Mouse (Mus musculus) midbrain, embryonic 14.5 days (tissue): ENCODE measurements around the gene Ubac1. TPM values are rescaled to one million over a fixed set of nuclear protein-coding genes. Genes with fewer than 3 reads are reported as not detected.

Experiments
- ATAC-seq: fragments of 200-750 bp; cut with Nextera tagmentation; 2 replicates; pipeline ENCODE4 v1.8.0; 2017; ENCODE audit warnings: moderate number of reproducible peaks, moderate library complexity; ENCODE audit not compliant: low FRiP score, low TSS enrichment
- DNase-seq: peaks from one replicate; pipeline ENCODE4 v3.0.0-alpha.2; 2015
- H3K27ac ChIP-seq: fragments of 300-500 bp; sonication (generic); replicated peaks from 2 replicates; pipeline ENCODE4 v1.5.1; 2014; ENCODE audit warnings: mild to moderate bottlenecking, low read depth, low read length, moderate library complexity
- H3K27me3 ChIP-seq: fragments of 300-500 bp; sonication (generic); 2 replicates; pipeline ENCODE4 v1.6.1; 2014; ENCODE audit warnings: low read length, control low read depth, mixed read lengths; ENCODE audit not compliant: control insufficient read depth, insufficient read depth
- H3K36me3 ChIP-seq: fragments of 300-500 bp; sonication (generic); 2 replicates; pipeline ENCODE4 v1.6.1; 2014; ENCODE audit warnings: low read length, control low read depth; ENCODE audit not compliant: control insufficient read depth, insufficient read depth
- H3K4me1 ChIP-seq: fragments of 300-500 bp; sonication (generic); 2 replicates; pipeline ENCODE4 v1.6.1; 2014; ENCODE audit warnings: mild to moderate bottlenecking, antibody characterized with exemption, low read length, control low read depth; ENCODE audit not compliant: control insufficient read depth, insufficient read depth
- H3K4me2 ChIP-seq: fragments of 300-500 bp; sonication (generic); 2 replicates; pipeline ENCODE4 v1.6.1; 2014; ENCODE audit warnings: mild to moderate bottlenecking, low read length, moderate library complexity
- H3K4me3 ChIP-seq: fragments of 300-500 bp; sonication (generic); replicated peaks from 2 replicates; pipeline ENCODE4 v1.5.1; 2014; ENCODE audit warnings: low read depth, low read length
- H3K9ac ChIP-seq: fragments of 300-500 bp; sonication (generic); replicated peaks from 2 replicates; pipeline ENCODE4 v1.6.1; 2014; ENCODE audit warnings: mild to moderate bottlenecking, low read length, moderate library complexity
- H3K9me3 ChIP-seq: fragments of 300-500 bp; sonication (generic); 2 replicates; pipeline ENCODE4 v1.6.1; 2016; ENCODE audit warnings: low read length, control low read depth, mixed read lengths; ENCODE audit not compliant: control insufficient read depth
- WGBS: fragments of 180-500 bp; shearing (Covaris S2); extraction: QIAGEN DNeasy Blood & Tissue Kit; methylation state at CpG from one replicate; pipeline ENCODE4 v1.1.7; 2014; 5-methylcytosine and 5-hydroxymethylcytosine counted together
- polyA plus RNA-seq: library from polyadenylated mRNA; unstranded; fragments of >200 nt; fragmentation: Nextera tagmentation; extraction: Ambion mirVana; gene quantifications from 2 replicates; pipeline ENCODE4 v1.2.1, GENCODE M21; 2014

Gene Ubac1
- polyA plus RNA-seq, 1 experiment from 2014 or later: 122 TPM

- Histone ChIP-seq H3K9ac (no peak overlapping the region), H3K27me3 (no peaks in the 10 kb centered on the region), H3K4me2 (no peak overlapping the region), H3K27ac (no peak overlapping the region), H3K4me3 (no peak overlapping the region), H3K36me3 (no peaks in the 10 kb centered on the region), H3K4me1 (peaks cover 10% of the 10 kb centered on the region; the same call in 1 of the 2 replicates), H3K9me3 (no peaks in the 10 kb centered on the region)
- no peak for DNase-seq
- 93% methylated on average over 6 of the region's 6 CpGs for WGBS
- ATAC-seq: no peak
Measured at GRCm38 (mm10) chr2:25987817-25988216, 33.7 kb downstream of the Ubac1 start.

GRCm38 (mm10) chr2:25986601-25987000, 34.9 kb downstream of the Ubac1 start:
- H3K4me2 ChIP-seq: no peak overlapping the region
- H3K27me3 ChIP-seq: no peaks in the 10 kb centered on the region
- H3K27ac ChIP-seq: no peak overlapping the region
- no peak for DNase-seq
- 56% methylated on average over 5 of the region's 5 CpGs for WGBS
- H3K9me3 ChIP-seq: no peaks in the 10 kb centered on the region
- H3K4me1 ChIP-seq: peaks cover 11% of the 10 kb centered on the region
- H3K9ac ChIP-seq: no peak overlapping the region
- ATAC-seq: no peak
- H3K36me3 ChIP-seq: no peaks in the 10 kb centered on the region
- H3K4me3 ChIP-seq: no peak overlapping the region

GRCm38 (mm10) chr2:25983159-25983907, 38.2 kb downstream of the Ubac1 start, which contains the start of gene Camsap1:
Camsap1 (minus strand) TSS chr2:25983282.
- Histone ChIP-seq H3K4me2 (peak within 1 kb of the TSS; percentile 70), H3K27ac (peak within 1 kb of the TSS; percentile 96), H3K9ac (peak within 1 kb of the TSS; percentile 97), H3K4me1 (peaks cover 38% of the 10 kb centered on the region), H3K27me3 (no peaks in the 10 kb centered on the region), H3K36me3 (0 out of 2 replicates have a peak, but pooled peaks cover 5% of the 10 kb centered on the region), H3K9me3 (no peaks in the 10 kb centered on the region), H3K4me3 (peak within 1 kb of the TSS; percentile 90)
- ATAC-seq (peak; percentile 99), DNase-seq (peak; percentile 99)
- under 1% methylated on average over 62 of the region's 64 CpGs for WGBS

- Histone ChIP-seq H3K36me3 (0 out of 2 replicates have a peak, but pooled peaks cover 5% of the 10 kb centered on the region), H3K4me3 (peak overlapping the region; percentile 90), H3K9ac (peak overlapping the region; percentile 97), H3K27ac (peak overlapping the region; percentile 96), H3K4me2 (peak overlapping the region; percentile 70), H3K4me1 (peaks cover 38% of the 10 kb centered on the region), H3K9me3 (no peaks in the 10 kb centered on the region), H3K27me3 (no peaks in the 10 kb centered on the region)
- no peak for DNase-seq
- ATAC-seq: peak; percentile 1; the same call in 1 of the 2 replicates
- under 1% methylated on average over 67 of the region's 76 CpGs for WGBS
Measured at GRCm38 (mm10) chr2:25982426-25983091, 39.0 kb downstream of the Ubac1 start.

GRCm38 (mm10) chr2:25982052-25982425, 39.5 kb downstream of the Ubac1 start:
- H3K4me2 ChIP-seq: peak overlapping the region; percentile 70
- H3K9ac ChIP-seq: peak overlapping the region; percentile 97
- peaks cover 38% of the 10 kb centered on the region for H3K4me1 ChIP-seq
- ATAC-seq (no peak), DNase-seq (peak; percentile 42)
- H3K4me3 ChIP-seq: peak overlapping the region; percentile 90
- under 1% methylated on average over 16 of the region's 16 CpGs for WGBS
- peak overlapping the region; percentile 96 for H3K27ac ChIP-seq
- H3K9me3 ChIP-seq: no peaks in the 10 kb centered on the region
- 0 out of 2 replicates have a peak, but pooled peaks cover 5% of the 10 kb centered on the region for H3K36me3 ChIP-seq
- no peaks in the 10 kb centered on the region for H3K27me3 ChIP-seq

- H3K36me3 ChIP-seq: 0 out of 2 replicates have a peak, but pooled peaks cover 5% of the 10 kb centered on the region
- H3K9ac ChIP-seq: no peak overlapping the region
- H3K27ac ChIP-seq: no peak overlapping the region
- DNase-seq (no peak), ATAC-seq (no peak)
- no peaks in the 10 kb centered on the region for H3K27me3 ChIP-seq
- WGBS: 90% methylated on average over 4 of the region's 4 CpGs
- H3K4me3 ChIP-seq: no peak overlapping the region
- peaks cover 29% of the 10 kb centered on the region for H3K4me1 ChIP-seq
- H3K9me3 ChIP-seq: no peaks in the 10 kb centered on the region
- no peak overlapping the region for H3K4me2 ChIP-seq
Measured at GRCm38 (mm10) chr2:25978997-25979396, 42.5 kb downstream of the Ubac1 start.

- Histone ChIP-seq H3K9ac (no peak overlapping the region), H3K27ac (no peak overlapping the region), H3K4me1 (peaks cover 28% of the 10 kb centered on the region), H3K36me3 (0 out of 2 replicates have a peak, but pooled peaks cover 5% of the 10 kb centered on the region), H3K4me3 (no peak overlapping the region), H3K9me3 (no peaks in the 10 kb centered on the region), H3K27me3 (no peaks in the 10 kb centered on the region), H3K4me2 (no peak overlapping the region)
- DNase-seq: no peak
- ATAC-seq: no peak
- 82% methylated on average over 7 of the region's 7 CpGs for WGBS
Measured at GRCm38 (mm10) chr2:25977587-25978239, 43.8 kb downstream of the Ubac1 start.

- H3K36me3 ChIP-seq: 0 out of 2 replicates have a peak, but pooled peaks cover 8% of the 10 kb centered on the region
- DNase-seq (no peak), ATAC-seq (no peak)
- 91% methylated on average over 4 of the region's 4 CpGs for WGBS
- H3K9me3 ChIP-seq: no peaks in the 10 kb centered on the region
- peaks cover 13% of the 10 kb centered on the region for H3K4me1 ChIP-seq
- H3K4me3 ChIP-seq: no peak overlapping the region
- H3K4me2 ChIP-seq: no peak overlapping the region
- H3K9ac ChIP-seq: no peak overlapping the region
- H3K27me3 ChIP-seq: no peaks in the 10 kb centered on the region
- H3K27ac ChIP-seq: no peak overlapping the region
Measured at GRCm38 (mm10) chr2:25975141-25975770, 46.3 kb downstream of the Ubac1 start.
